Mouse (Mus musculus): ENCODE results near the gene Haus4. TPM values are rescaled to one million over a fixed set of nuclear protein-coding genes. Genes with fewer than 3 reads are reported as not detected.
A peak's percentile ranks its signal among the peaks of the same experiment; 100 is the strongest.

Haus4 gene
- 1 to 10 TPM; 3.0 to 4.7 (median 3.4) TPM for total RNA-seq (2022)

- DNase-seq (ENCODE audit: low spot score in 2 of 2): peak in 1 of 2 experiments; percentile 39
These were observed at the start of gene Haus4 for GRCm38 (mm10) chr14:54553975-54554769. Haus4 (minus strand) TSS chr14:54554616.

- no peak for DNase-seq (ENCODE audit: low spot score in 2 of 2)
These were observed 49.3 kb upstream of the Haus4 start for GRCm38 (mm10) chr14:54603686-54604085.

- peak; percentile 84 to 96 for DNase-seq (ENCODE audit: low spot score in 2 of 2)
These were observed 48.7 kb upstream of the Haus4 start for GRCm38 (mm10) chr14:54603038-54603654.

GRCm38 (mm10) chr14:54602613-54603012 is 48.2 kb upstream of the Haus4 start:
- no peak for DNase-seq (ENCODE audit: low spot score in 2 of 2)

- DNase-seq (ENCODE audit: low spot score in 2 of 2): no peak
These were observed 47.2 kb upstream of the Haus4 start for GRCm38 (mm10) chr14:54601601-54602000.

- DNase-seq (ENCODE audit: low spot score in 2 of 2): no peak
These were observed 42.7 kb upstream of the Haus4 start for GRCm38 (mm10) chr14:54597084-54597483.

GRCm38 (mm10) chr14:54594631-54595414 is 40.4 kb upstream of the Haus4 start:
- DNase-seq (ENCODE audit: low spot score in 2 of 2): peak in 1 of 2 experiments; percentile 52

GRCm38 (mm10) chr14:54594055-54594454 is 39.6 kb upstream of the Haus4 start:
- DNase-seq (ENCODE audit: low spot score in 2 of 2): no peak

- DNase-seq (ENCODE audit: low spot score in 2 of 2): peak in 1 of 2 experiments; percentile 55
These were observed 38.0 kb upstream of the Haus4 start for GRCm38 (mm10) chr14:54592319-54592934.

GRCm38 (mm10) chr14:54591056-54591455 is 36.6 kb upstream of the Haus4 start:
- no peak for DNase-seq (ENCODE audit: low spot score in 2 of 2)

GRCm38 (mm10) chr14:54583681-54584338 is 29.4 kb upstream of the Haus4 start:
- no peak for DNase-seq (ENCODE audit: low spot score in 2 of 2)

GRCm38 (mm10) chr14:54582536-54582935 is 28.1 kb upstream of the Haus4 start:
- no peak for DNase-seq (ENCODE audit: low spot score in 2 of 2)

- DNase-seq (ENCODE audit: low spot score in 2 of 2): no peak
These were observed 25.2 kb upstream of the Haus4 start for GRCm38 (mm10) chr14:54579638-54580037.

GRCm38 (mm10) chr14:54578063-54578462 is 23.6 kb upstream of the Haus4 start:
- no peak for DNase-seq (ENCODE audit: low spot score in 2 of 2)

GRCm38 (mm10) chr14:54577089-54577982 is 22.9 kb upstream of the Haus4 start, which contains the start of gene Ajuba:
Ajuba (minus strand) TSS chr14:54577558.
- peak in 1 of 2 experiments; percentile 46 for DNase-seq (ENCODE audit: low spot score in 2 of 2)

- DNase-seq (ENCODE audit: low spot score in 2 of 2): no peak
These were observed 22.0 kb upstream of the Haus4 start for GRCm38 (mm10) chr14:54576241-54577088.

GRCm38 (mm10) chr14:54575631-54576030 is 21.2 kb upstream of the Haus4 start:
- no peak for DNase-seq (ENCODE audit: low spot score in 2 of 2)

- DNase-seq (ENCODE audit: low spot score in 2 of 2): no peak
These were observed 20.6 kb upstream of the Haus4 start for GRCm38 (mm10) chr14:54575031-54575430.

- DNase-seq (ENCODE audit: low spot score in 2 of 2): no peak
These were observed 19.8 kb upstream of the Haus4 start for GRCm38 (mm10) chr14:54574253-54574652.
